Mouse (Mus musculus) macrophage (primary cell): Measurements from ENCODE around the gene H2al1j. TPM values are rescaled to one million over a fixed set of nuclear protein-coding genes. Genes with fewer than 3 reads are reported as not detected.

Experiments
- H3K27ac ChIP-seq: fragments of 350-480 bp; formaldehyde crosslinking; 2 replicates; pipeline ENCODE4 v1.9.0; 2021
- H3K36me3 ChIP-seq: fragments of 350-480 bp; formaldehyde crosslinking; 2 replicates; pipeline ENCODE4 v1.9.0; 2021; ENCODE audit errors: inconsistent target
- H3K4me3 ChIP-seq: fragments of 350-480 bp; formaldehyde crosslinking; 2 replicates; pipeline ENCODE4 v1.9.0; 2021; ENCODE audit errors: inconsistent target
- H3K79me2 ChIP-seq: fragments of 350-480 bp; formaldehyde crosslinking; 2 replicates; pipeline ENCODE4 v1.9.0; 2021; ENCODE audit errors: inconsistent target
- WGBS: methylation state at CpG from one replicate; pipeline ENCODE4 v1.1.7; 2026; ENCODE audit warnings: inconsistent platforms; ENCODE audit not compliant: missing documents; 5-methylcytosine and 5-hydroxymethylcytosine counted together
- polyA plus RNA-seq: library from polyadenylated mRNA; stranded (reverse); fragments of 250-400 nt; gene quantifications from 3 replicates; pipeline ENCODE4 v1.2.4, GENCODE M21; 2018; ENCODE audit warnings: inconsistent platforms

H2al1j gene
- polyA plus RNA-seq, 1 experiment from 2014 or later, result not detected

DNA sequence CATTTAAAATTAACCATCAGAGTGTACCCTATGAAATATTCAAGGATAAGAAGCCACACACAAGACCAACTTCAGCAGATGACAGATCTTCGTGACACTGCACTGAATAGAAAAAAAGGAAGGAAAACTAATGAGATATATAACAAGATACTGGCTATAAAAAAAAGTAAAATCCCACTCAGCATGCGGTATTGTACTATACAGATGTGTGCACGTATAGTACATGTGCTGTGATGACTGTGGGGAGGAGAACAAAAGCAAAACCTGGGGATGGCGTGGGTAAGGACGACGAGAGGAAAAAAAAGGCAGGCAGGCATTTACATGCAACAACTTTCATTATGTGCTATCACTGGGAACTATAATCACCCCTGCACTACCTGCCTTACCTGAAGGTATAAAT, 33.2 kb downstream of the H2al1j start:
- H3K4me3 ChIP-seq, result no peak overlapping the region
- 17% methylated on average over 5 of the region's 6 CpGs for WGBS
- H3K79me2 ChIP-seq, result no peaks in the 10 kb centered on the region
- no peaks in the 10 kb centered on the region for H3K36me3 ChIP-seq
- no peak overlapping the region for H3K27ac ChIP-seq

DNA sequence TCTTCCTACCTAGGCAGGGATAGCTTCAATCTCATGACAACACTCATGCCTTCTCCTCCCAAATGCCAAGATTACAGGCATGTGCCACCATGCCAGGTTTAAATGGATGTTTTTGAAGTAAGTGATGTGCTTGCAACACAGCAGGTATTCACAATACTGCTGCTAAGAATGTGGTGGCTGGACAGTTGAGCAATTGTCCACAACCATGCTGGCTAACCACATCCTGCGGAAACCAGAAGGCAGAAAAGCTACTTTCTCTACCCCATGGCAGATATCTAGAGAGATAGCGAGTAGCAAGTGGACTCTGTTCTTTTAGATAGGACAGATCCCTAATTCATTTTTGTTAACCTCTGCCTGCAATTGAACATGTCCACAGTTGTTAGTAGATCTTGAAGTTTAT, 33.6 kb downstream of the H2al1j start:
- H3K79me2 ChIP-seq, result no peaks in the 10 kb centered on the region
- H3K4me3 ChIP-seq, result no peak overlapping the region
- 31% methylated on average over 2 of the region's 2 CpGs for WGBS
- H3K27ac ChIP-seq, result no peak overlapping the region
- no peaks in the 10 kb centered on the region for H3K36me3 ChIP-seq

DNA sequence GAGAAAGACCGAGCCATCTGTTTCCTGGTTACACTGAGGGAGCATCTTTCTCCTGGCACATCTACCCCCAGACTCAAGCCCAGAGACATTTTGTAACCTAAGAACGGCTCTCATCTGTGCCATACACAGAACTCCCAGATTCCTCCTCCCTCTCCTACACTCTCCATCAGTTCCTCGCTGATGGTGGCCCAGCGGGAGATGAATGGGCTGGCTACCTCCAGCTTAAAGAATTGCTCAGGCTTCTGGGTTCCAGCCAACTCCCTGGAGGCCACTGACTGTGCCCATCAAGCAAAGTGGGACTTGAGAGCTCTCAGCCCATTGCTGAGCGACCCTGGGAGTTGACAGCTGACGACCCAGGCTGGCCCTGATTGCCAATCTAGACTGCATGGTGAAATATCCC, 36.3 kb downstream of the H2al1j start:
- H3K36me3 ChIP-seq, result no peaks in the 10 kb centered on the region
- no peak overlapping the region for H3K4me3 ChIP-seq
- H3K27ac ChIP-seq, result no peak overlapping the region
- no peaks in the 10 kb centered on the region for H3K79me2 ChIP-seq
- 78% methylated on average over 6 of the region's 6 CpGs for WGBS

DNA sequence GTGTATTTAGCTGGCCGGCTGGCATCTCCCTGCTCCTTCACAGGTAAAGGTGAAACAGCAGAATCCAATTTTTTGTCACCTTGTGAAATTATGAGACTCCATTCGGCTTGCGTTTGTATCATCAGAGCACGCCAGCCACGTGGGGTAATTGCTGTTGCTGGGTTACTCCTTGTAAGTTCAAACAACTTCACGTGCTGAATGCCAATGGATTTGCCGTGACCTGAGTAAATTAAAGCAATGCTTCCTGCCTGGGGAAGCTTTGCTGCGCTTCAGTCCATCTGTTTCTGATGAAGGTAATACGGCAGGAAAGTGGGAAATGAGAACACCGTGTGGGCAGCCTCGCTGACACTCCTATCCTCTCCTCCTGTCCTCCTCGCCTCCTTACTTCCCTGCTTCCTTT, 37.5 kb downstream of the H2al1j start:
- H3K36me3 ChIP-seq, result no peaks in the 10 kb centered on the region
- no peak overlapping the region for H3K4me3 ChIP-seq
- 69% methylated on average over 12 of the region's 12 CpGs for whole genome bisulfite sequencing
- no peak overlapping the region for H3K27ac ChIP-seq
- no peaks in the 10 kb centered on the region for H3K79me2 ChIP-seq

Other genes starting within 250 kb of the H2al1j start
- not detected in 3 replicates for gene H2al1a, start 28.6 kb upstream of the H2al1j start, polyA plus RNA-seq
- gene H2al1b, start 25.4 kb upstream of the H2al1j start, polyA plus RNA-seq, result not detected in 3 replicates
- gene H2al1c, start 22.2 kb upstream of the H2al1j start, polyA plus RNA-seq, result not detected in 3 replicates
- not detected in 3 replicates for gene H2al1d, start 19.0 kb upstream of the H2al1j start, polyA plus RNA-seq
- not detected in 3 replicates for gene H2al1e, start 15.9 kb upstream of the H2al1j start, polyA plus RNA-seq
- not detected in 3 replicates for gene H2al1f, start 12.7 kb upstream of the H2al1j start, polyA plus RNA-seq
- not detected in 3 replicates for gene H2al1g, start 9.6 kb upstream of the H2al1j start, polyA plus RNA-seq
- not detected in 3 replicates for gene H2al1h, start 6.3 kb upstream of the H2al1j start, polyA plus RNA-seq
- gene H2al1i, start 3.2 kb upstream of the H2al1j start, polyA plus RNA-seq, result not detected in 3 replicates